Mouse (Mus musculus) hindbrain, embryonic 14.5 days (tissue): Measurements from ENCODE around the gene Ccdc106. TPM values are rescaled to one million over a fixed set of nuclear protein-coding genes. Genes with fewer than 3 reads are reported as not detected.

Experiments
- ATAC-seq: fragments of 200-750 bp; cut with Nextera tagmentation; 2 replicates; pipeline ENCODE4 v1.8.0; 2017; ENCODE audit warnings: moderate number of reproducible peaks, mild to moderate bottlenecking, moderate TSS enrichment, moderate library complexity; ENCODE audit not compliant: low FRiP score
- DNase-seq: peaks from one replicate; pipeline ENCODE4 v3.0.0-alpha.2; 2015; ENCODE audit warnings: low spot score
- H3K27ac ChIP-seq: fragments of 300-500 bp; sonication (generic); 2 replicates; pipeline ENCODE4 v1.5.1; 2014; ENCODE audit warnings: mild to moderate bottlenecking, moderate library complexity
- H3K27me3 ChIP-seq: fragments of 300-500 bp; sonication (generic); 2 replicates; pipeline ENCODE4 v1.6.1; 2014; ENCODE audit warnings: mild to moderate bottlenecking, low read length, mixed read lengths; ENCODE audit not compliant: control insufficient read depth, insufficient read depth
- H3K36me3 ChIP-seq: fragments of 300-500 bp; sonication (generic); replicated peaks from 2 replicates; pipeline ENCODE4 v1.6.1; 2014; ENCODE audit not compliant: control insufficient read depth, insufficient read depth
- H3K4me1 ChIP-seq: fragments of 300-500 bp; sonication (generic); replicated peaks from 2 replicates; pipeline ENCODE4 v1.6.1; 2014; ENCODE audit warnings: antibody characterized with exemption, low read length, mixed read lengths; ENCODE audit not compliant: control insufficient read depth, insufficient read depth
- H3K4me2 ChIP-seq: fragments of 300-500 bp; sonication (generic); replicated peaks from 2 replicates; pipeline ENCODE4 v1.6.1; 2014; ENCODE audit warnings: mild to moderate bottlenecking, moderate library complexity
- H3K4me3 ChIP-seq: fragments of 300-500 bp; sonication (generic); replicated peaks from 2 replicates; pipeline ENCODE4 v1.5.1; 2014; ENCODE audit warnings: mild to moderate bottlenecking, low read length
- H3K9ac ChIP-seq: fragments of 300-500 bp; sonication (generic); 2 replicates; pipeline ENCODE4 v1.6.1; 2014
- H3K9me3 ChIP-seq: fragments of 300-500 bp; sonication (generic); 2 replicates; pipeline ENCODE4 v1.6.1; 2016; ENCODE audit warnings: low read length; ENCODE audit not compliant: control insufficient read depth
- WGBS: fragments of 180-500 bp; shearing (Covaris S2); extraction: QIAGEN DNeasy Blood & Tissue Kit; methylation state at CpG from one replicate; pipeline ENCODE4 v1.1.7; 2014; 5-methylcytosine and 5-hydroxymethylcytosine counted together
- polyA plus RNA-seq: library from polyadenylated mRNA; unstranded; fragments of >200 nt; fragmentation: Nextera tagmentation; extraction: Ambion mirVana; gene quantifications from 2 replicates; pipeline ENCODE4 v1.2.1, GENCODE M21; 2014

The Ccdc106 gene
- polyA plus RNA-seq, 1 experiment from 2014 or later = 53.3 TPM

DNA sequence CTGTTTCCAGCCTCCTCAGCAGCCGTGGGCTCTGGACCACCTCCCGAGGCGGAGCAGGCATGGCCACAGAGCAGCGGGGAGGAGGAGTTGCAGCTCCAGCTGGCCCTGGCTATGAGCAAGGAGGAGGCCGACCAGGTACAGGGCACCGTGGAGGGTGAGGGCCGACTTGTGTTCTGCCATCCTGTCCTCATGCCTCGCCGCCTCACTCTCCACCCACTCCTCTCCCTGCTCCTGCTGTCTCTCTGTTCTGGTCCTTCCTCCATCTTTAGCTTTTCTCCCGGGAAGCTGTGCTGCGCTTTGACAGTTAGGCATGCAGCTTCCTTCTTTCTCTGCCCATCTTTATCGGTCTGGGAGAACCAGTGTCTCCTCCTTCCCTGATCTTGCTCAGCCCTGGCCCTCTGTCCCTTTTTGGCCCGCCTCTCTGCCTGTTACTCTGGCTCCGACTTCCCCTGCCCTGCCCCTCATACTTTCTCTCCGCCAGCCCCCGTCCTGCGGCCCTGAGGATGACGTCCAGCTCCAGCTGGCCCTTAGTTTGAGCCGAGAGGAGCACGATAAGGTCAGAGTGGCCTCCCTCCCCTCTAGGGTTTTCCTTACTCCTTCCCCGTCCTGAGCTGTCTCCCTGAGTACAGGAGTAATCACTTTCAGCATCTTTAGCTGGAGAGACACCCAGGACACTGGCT lies 72.6 kb downstream of the Ccdc106 start:
- Histone ChIP-seq H3K4me2 (no peak overlapping the region), H3K4me3 (no peak overlapping the region), H3K4me1 (no peaks in the 10 kb centered on the region), H3K27me3 (no peaks in the 10 kb centered on the region), H3K9me3 (no peaks in the 10 kb centered on the region), H3K36me3 (peaks cover 67% of the 10 kb centered on the region), H3K9ac (no peak overlapping the region), H3K27ac (no peak overlapping the region)
- no peak for ATAC-seq
- no peak for DNase-seq
- 84% methylated on average over 21 of the region's 21 CpGs for WGBS

DNA sequence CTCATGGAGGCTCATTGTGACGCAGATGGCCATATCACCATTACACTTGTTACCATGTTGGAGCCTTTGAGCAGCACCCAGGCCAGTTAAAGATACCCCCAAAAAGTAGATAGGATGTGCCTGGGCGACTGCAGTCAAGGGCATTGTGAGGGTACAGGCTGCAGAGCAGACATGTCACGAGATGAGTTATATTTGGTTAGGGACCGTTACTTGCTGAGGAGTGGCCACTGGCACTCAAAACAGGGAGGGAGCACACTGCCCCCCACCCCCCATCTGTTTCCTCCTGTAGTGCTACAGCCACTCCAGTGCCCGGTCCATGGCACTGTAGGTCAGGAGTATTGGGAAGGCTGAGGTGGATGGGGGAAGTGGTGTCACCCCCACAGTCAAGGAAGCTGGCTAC lies 78.4 kb downstream of the Ccdc106 start:
- no peaks in the 10 kb centered on the region for H3K4me1 ChIP-seq
- no peaks in the 10 kb centered on the region for H3K27me3 ChIP-seq
- ATAC-seq (no peak), DNase-seq (no peak)
- no peaks in the 10 kb centered on the region for H3K9me3 ChIP-seq
- no peak overlapping the region for H3K27ac ChIP-seq
- H3K4me3 ChIP-seq = no peak overlapping the region
- WGBS = 94% methylated on average over 5 of the region's 5 CpGs
- no peak overlapping the region for H3K4me2 ChIP-seq
- peaks cover 51% of the 10 kb centered on the region for H3K36me3 ChIP-seq
- H3K9ac ChIP-seq = no peak overlapping the region

DNA sequence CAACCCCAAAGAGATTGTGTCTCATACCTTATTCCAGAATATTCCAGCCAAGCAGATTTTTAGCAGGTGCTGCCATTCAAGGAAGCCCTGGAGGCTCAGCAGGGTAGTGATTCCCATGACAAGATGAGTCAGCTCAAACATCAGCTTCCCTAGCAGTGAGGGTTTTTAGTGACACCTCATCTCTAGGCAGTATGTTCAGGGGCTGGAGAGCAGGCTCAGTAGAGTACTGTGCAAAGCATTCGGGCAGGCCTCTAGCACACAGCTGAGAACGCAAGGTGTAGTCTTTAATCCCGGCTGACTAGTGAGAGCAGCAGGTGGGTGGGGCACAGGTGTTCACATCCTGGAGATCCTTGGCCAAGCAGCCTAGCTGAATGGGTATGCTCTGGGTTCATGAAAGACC lies 79.4 kb downstream of the Ccdc106 start:
- no peaks in the 10 kb centered on the region for H3K4me1 ChIP-seq
- no peaks in the 10 kb centered on the region for H3K27me3 ChIP-seq
- no peaks in the 10 kb centered on the region for H3K9me3 ChIP-seq
- no peak overlapping the region for H3K4me2 ChIP-seq
- H3K36me3 ChIP-seq = peaks cover 42% of the 10 kb centered on the region
- no peak overlapping the region for H3K27ac ChIP-seq
- no peak overlapping the region for H3K9ac ChIP-seq
- ATAC-seq = no peak
- WGBS = 85% methylated on average over 3 of the region's 3 CpGs
- no peak overlapping the region for H3K4me3 ChIP-seq
- DNase-seq = no peak

DNA sequence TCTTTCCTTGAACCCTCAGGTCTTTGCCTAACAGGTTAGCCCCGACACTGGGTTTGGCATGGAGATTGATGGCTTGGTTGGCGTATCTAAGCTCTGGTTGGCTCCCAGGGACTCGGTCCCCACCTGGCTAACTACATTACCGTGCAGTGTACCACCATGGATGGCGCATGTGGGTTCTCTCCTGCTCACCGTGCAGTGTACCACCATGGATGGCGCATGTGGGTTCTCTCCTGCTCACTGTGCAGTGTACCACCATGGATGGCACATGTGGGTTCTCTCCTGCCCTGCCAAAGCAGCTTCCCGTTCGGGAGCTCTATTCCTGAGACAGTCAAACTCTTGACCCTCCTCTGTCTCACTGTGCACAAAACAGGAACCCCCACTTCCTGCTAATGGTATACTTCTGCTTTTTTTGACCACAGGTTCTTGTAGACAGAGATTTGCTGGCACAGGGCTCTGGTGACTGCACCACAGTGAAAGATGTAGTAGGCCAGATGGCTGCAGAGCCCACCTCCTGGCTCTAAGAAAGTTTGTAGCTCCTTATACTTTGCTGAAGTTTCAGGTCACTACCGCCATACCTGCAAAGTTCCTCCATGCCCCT lies 80.8 kb downstream of the Ccdc106 start:
- Histone ChIP-seq H3K4me1 (no peaks in the 10 kb centered on the region), H3K4me3 (no peak overlapping the region), H3K4me2 (no peak overlapping the region), H3K36me3 (peaks cover 28% of the 10 kb centered on the region), H3K9me3 (no peaks in the 10 kb centered on the region), H3K27me3 (no peaks in the 10 kb centered on the region), H3K9ac (no peak overlapping the region), H3K27ac (no peak overlapping the region)
- DNase-seq = no peak
- WGBS = 88% methylated on average over 10 of the region's 10 CpGs
- peak; percentile 25; the same call in 1 of the 2 replicates for ATAC-seq

DNA sequence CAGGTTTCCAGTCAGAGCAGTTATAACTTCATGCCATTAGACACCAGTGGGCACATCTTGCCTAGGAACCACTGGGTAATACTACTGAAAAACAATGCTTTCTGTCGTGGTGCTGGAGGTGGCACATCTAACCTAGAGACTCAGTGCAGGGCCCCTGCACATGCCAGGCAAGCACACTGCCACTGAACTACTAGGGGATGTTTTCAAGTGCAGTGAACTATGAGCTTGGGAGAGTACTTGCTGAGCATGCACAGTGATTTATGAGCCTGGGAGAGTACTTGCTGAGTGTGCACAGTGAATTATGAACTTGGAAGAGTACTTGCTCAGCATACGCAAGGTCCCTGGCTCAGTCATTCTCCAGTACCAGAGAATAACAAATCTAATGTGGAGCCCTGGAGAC lies 82.2 kb downstream of the Ccdc106 start:
- no peaks in the 10 kb centered on the region for H3K27me3 ChIP-seq
- H3K9ac ChIP-seq = no peak overlapping the region
- no peaks in the 10 kb centered on the region for H3K9me3 ChIP-seq
- DNase-seq (no peak), ATAC-seq (no peak)
- H3K27ac ChIP-seq = no peak overlapping the region
- no peak overlapping the region for H3K4me2 ChIP-seq
- WGBS = 89% methylated on average over 2 of the region's 2 CpGs
- H3K4me1 ChIP-seq = no peaks in the 10 kb centered on the region
- H3K4me3 ChIP-seq = no peak overlapping the region
- H3K36me3 ChIP-seq = peaks cover 17% of the 10 kb centered on the region

DNA sequence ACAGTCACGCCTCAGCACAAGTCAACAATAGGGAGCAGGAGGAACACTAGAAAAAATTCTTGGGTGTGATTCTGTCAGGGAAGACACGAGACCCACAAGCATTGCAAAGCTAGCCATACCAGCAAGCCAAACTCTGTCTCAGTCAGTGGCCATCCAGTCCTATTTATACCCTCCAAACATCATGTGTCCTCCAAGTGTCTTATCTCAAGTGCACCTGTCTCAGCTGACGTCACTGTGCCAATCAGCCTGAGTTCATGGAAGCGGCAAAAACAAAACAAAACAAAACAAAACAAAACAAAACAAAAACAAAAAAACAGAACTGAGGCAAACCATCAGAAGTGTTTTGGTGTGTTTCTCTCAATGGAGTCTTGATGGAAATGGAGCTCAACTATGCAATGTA lies 87.9 kb downstream of the Ccdc106 start:
- H3K36me3 ChIP-seq = no peaks in the 10 kb centered on the region
- H3K9ac ChIP-seq = no peak overlapping the region
- H3K27me3 ChIP-seq = no peaks in the 10 kb centered on the region
- no peak overlapping the region for H3K27ac ChIP-seq
- no peak for DNase-seq
- no peaks in the 10 kb centered on the region for H3K4me1 ChIP-seq
- H3K4me2 ChIP-seq = no peak overlapping the region
- H3K9me3 ChIP-seq = no peaks in the 10 kb centered on the region
- no peak overlapping the region for H3K4me3 ChIP-seq
- WGBS = 82% methylated on average over 4 of the region's 4 CpGs
- no peak for ATAC-seq

DNA sequence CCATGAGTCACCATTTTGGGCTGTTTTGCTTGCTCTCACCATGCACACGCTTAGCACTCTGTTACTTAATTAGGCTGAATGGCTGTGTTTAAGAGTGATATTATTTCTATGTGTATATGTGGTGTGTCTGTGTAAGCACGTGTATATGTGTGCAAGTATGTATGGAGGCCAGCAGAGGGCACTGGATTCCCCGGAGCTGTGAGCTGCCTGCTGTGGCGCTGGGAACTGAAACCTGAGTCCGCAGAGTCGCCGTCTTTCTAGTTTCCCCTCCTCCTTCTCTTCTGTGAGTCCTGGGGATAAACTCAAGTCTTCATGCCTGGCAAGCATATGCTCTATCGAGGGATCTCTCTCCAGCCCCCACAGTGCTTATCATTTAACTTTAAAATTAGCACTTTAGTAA lies 88.9 kb downstream of the Ccdc106 start:
- no peak for DNase-seq
- ATAC-seq = no peak
- 85% methylated on average over 8 of the region's 8 CpGs for WGBS

More for the DNA sequence above, 88.9 kb downstream of the Ccdc106 start:
- Histone ChIP-seq H3K27ac (no peak overlapping the region), H3K9ac (no peak overlapping the region), H3K4me2 (no peak overlapping the region), H3K4me3 (no peak overlapping the region), H3K9me3 (no peaks in the 10 kb centered on the region), H3K4me1 (no peaks in the 10 kb centered on the region), H3K36me3 (no peaks in the 10 kb centered on the region), H3K27me3 (no peaks in the 10 kb centered on the region)

Other genes starting within 250 kb of the Ccdc106 start
- gene Fam71e2, start 249.3 kb upstream of the Ccdc106 start, polyA plus RNA-seq = not detected in 2 replicates
- 0.35 and 0.41 TPM in 2 replicates for gene Il11, start 237.7 kb upstream of the Ccdc106 start, polyA plus RNA-seq
- gene Tmem190, start 237.6 kb upstream of the Ccdc106 start, polyA plus RNA-seq = not detected in 2 replicates
- gene Tmem238, start 230.9 kb upstream of the Ccdc106 start, polyA plus RNA-seq = 3.2 and 4.1 TPM in 2 replicates
- 175 and 192 TPM in 2 replicates for gene Rpl28, start 227.7 kb upstream of the Ccdc106 start, polyA plus RNA-seq
- gene Ube2s, start 208.0 kb upstream of the Ccdc106 start, polyA plus RNA-seq = 285 and 293 TPM in 2 replicates
- 13.1 and 15.6 TPM in 2 replicates for gene Shisa7, start 175.9 kb upstream of the Ccdc106 start, polyA plus RNA-seq
- gene Isoc2b, start 150.3 kb upstream of the Ccdc106 start, polyA plus RNA-seq = 2.8 and 3.7 TPM in 2 replicates
- gene Isoc2a, start 143.4 kb upstream of the Ccdc106 start, polyA plus RNA-seq = 0.47 and 0.82 TPM in 2 replicates
- 0.25 and 0.43 TPM in 2 replicates for gene Gm36210, start 114.0 kb upstream of the Ccdc106 start, polyA plus RNA-seq
- 3.6 and 4.2 TPM in 2 replicates for gene Zfp628, start 105.3 kb upstream of the Ccdc106 start, polyA plus RNA-seq
- gene Nat14, start 98.5 kb upstream of the Ccdc106 start, polyA plus RNA-seq = 23.3 and 23.6 TPM in 2 replicates
- gene Ssc5d, start 94.8 kb upstream of the Ccdc106 start, polyA plus RNA-seq = 0.74 and 0.82 TPM in 2 replicates
- 0.21 TPM in 1 of 2 replicates, not detected in the other for gene Sbk2, start 56.1 kb upstream of the Ccdc106 start, polyA plus RNA-seq
- 0.39 and 0.67 TPM in 2 replicates for gene Sbk3, start 49.4 kb upstream of the Ccdc106 start, polyA plus RNA-seq
- 51.5 and 55.4 TPM in 2 replicates for gene Zfp579, start 24.4 kb upstream of the Ccdc106 start, polyA plus RNA-seq
- 8.9 and 9.2 TPM in 2 replicates for gene Zfp524, start 6.1 kb upstream of the Ccdc106 start, polyA plus RNA-seq
- 30.0 and 32.6 TPM in 2 replicates for gene Fiz1, start 5.9 kb upstream of the Ccdc106 start, polyA plus RNA-seq
- gene Gm44973, start 5.1 kb upstream of the Ccdc106 start, polyA plus RNA-seq = not detected in 2 replicates
- 6.6 and 7.2 TPM in 2 replicates for gene Zfp865, start 177 bp upstream of the Ccdc106 start, polyA plus RNA-seq
- gene 4632433K11Rik, start 13.6 kb downstream of the Ccdc106 start, polyA plus RNA-seq = not detected in 2 replicates
- gene Zfp784, start 17.9 kb downstream of the Ccdc106 start, polyA plus RNA-seq = 7.0 and 8.9 TPM in 2 replicates
- 105 and 110 TPM in 2 replicates for gene Zfp580, start 31.0 kb downstream of the Ccdc106 start, polyA plus RNA-seq
- 96.6 and 103 TPM in 2 replicates for gene U2af2, start 41.6 kb downstream of the Ccdc106 start, polyA plus RNA-seq
- 116 and 124 TPM in 2 replicates for gene Epn1, start 59.7 kb downstream of the Ccdc106 start, polyA plus RNA-seq
- not detected in 2 replicates for gene Rfpl4, start 96.4 kb downstream of the Ccdc106 start, polyA plus RNA-seq
- 0.63 and 0.64 TPM in 2 replicates for gene Rasl2-9, start 105.4 kb downstream of the Ccdc106 start, polyA plus RNA-seq
- gene Vmn1r55, start 129.1 kb downstream of the Ccdc106 start, polyA plus RNA-seq = 0.08 TPM in 1 of 2 replicates, not detected in the other
- gene Vmn1r56, start 176.2 kb downstream of the Ccdc106 start, polyA plus RNA-seq = not detected in 2 replicates
- gene Vmn1r57, start 197.9 kb downstream of the Ccdc106 start, polyA plus RNA-seq = not detected in 2 replicates